Mouse (Mus musculus) heart, embryonic 13.5 days (tissue): ENCODE results near the gene Parp2. TPM values are rescaled to one million over a fixed set of nuclear protein-coding genes. Genes with fewer than 3 reads are reported as not detected.

Source experiments
- polyA plus RNA-seq: library from polyadenylated mRNA; unstranded; fragments of >200 nt; fragmentation: Nextera tagmentation; extraction: Ambion mirVana; gene quantifications from 2 replicates; pipeline ENCODE4 v1.2.1, GENCODE M21; 2015

The Parp2 gene
- polyA plus RNA-seq, 1 experiment from 2014 or later = 35.1 TPM

Other genes starting within 250 kb of the Parp2 start
- not detected in 2 replicates for gene Olfr744, start 193.0 kb upstream of the Parp2 start, polyA plus RNA-seq
- gene Olfr745, start 168.5 kb upstream of the Parp2 start, polyA plus RNA-seq = not detected in 2 replicates
- gene Olfr746, start 160.8 kb upstream of the Parp2 start, polyA plus RNA-seq = not detected in 2 replicates
- gene Olfr747, start 114.6 kb upstream of the Parp2 start, polyA plus RNA-seq = not detected in 2 replicates
- gene Olfr748, start 100.5 kb upstream of the Parp2 start, polyA plus RNA-seq = not detected in 2 replicates
- gene Olfr749, start 62.7 kb upstream of the Parp2 start, polyA plus RNA-seq = not detected in 2 replicates
- gene Ttc5, start 22.3 kb upstream of the Parp2 start, polyA plus RNA-seq = 48.8 and 51.4 TPM in 2 replicates
- not detected in 2 replicates for gene Ccnb1ip1, start 109 bp upstream of the Parp2 start, polyA plus RNA-seq
- 4.5 and 5.1 TPM in 2 replicates for gene Tep1, start 62.7 kb downstream of the Parp2 start, polyA plus RNA-seq
- 0.10 and 0.45 TPM in 2 replicates for gene Klhl33, start 89.7 kb downstream of the Parp2 start, polyA plus RNA-seq
- gene Osgep, start 117.1 kb downstream of the Parp2 start, polyA plus RNA-seq = 112 and 131 TPM in 2 replicates
- gene Apex1, start 117.1 kb downstream of the Parp2 start, polyA plus RNA-seq = 148 TPM in 2 replicates
- 34.9 and 38.2 TPM in 2 replicates for gene Pip4p1, start 123.0 kb downstream of the Parp2 start, polyA plus RNA-seq
- gene Pnp, start 123.2 kb downstream of the Parp2 start, polyA plus RNA-seq = 36.5 and 41.3 TPM in 2 replicates
- not detected in 2 replicates for gene Gm49342, start 136.7 kb downstream of the Parp2 start, polyA plus RNA-seq
- gene Pnp2, start 148.2 kb downstream of the Parp2 start, polyA plus RNA-seq = 0.74 TPM in 1 of 2 replicates, not detected in the other
- gene Rnase10, start 199.9 kb downstream of the Parp2 start, polyA plus RNA-seq = 0.34 and 0.40 TPM in 2 replicates
- gene Rnase9, start 234.0 kb downstream of the Parp2 start, polyA plus RNA-seq = not detected in 2 replicates
- not detected in 2 replicates for gene Rnase11, start 242.3 kb downstream of the Parp2 start, polyA plus RNA-seq
- 0.99 and 1.1 TPM in 2 replicates for gene Rnase12, start 249.8 kb downstream of the Parp2 start, polyA plus RNA-seq